Mouse (Mus musculus): ENCODE measurements around the gene Anks1. TPM values are rescaled to one million over a fixed set of nuclear protein-coding genes. Genes with fewer than 3 reads are reported as not detected.

Gene Anks1
- polyA plus RNA-seq, 1 experiment from 2014 or later = 7.7 TPM

- Histone ChIP-seq H3K4me1 (peaks cover 76% of the 10 kb centered on the region), H3K27ac (replicated peaks) (0 out of 2 replicates have a peak overlapping the region, but pooled peaks have one; percentile 15), H3K9ac (0 out of 2 replicates have a peak overlapping the region, but pooled peaks have one; percentile 28), H3K9me3 (no peaks in the 10 kb centered on the region), H3K4me2 (no peak overlapping the region), H3K4me3 (no peak overlapping the region), H3K36me3 (no peaks in the 10 kb centered on the region), H3K27me3 (replicated peaks) (no peaks in the 10 kb centered on the region)
- ATAC-seq (ENCODE audit: extremely low read depth, insufficient number of reproducible peaks, low FRiP score, low TSS enrichment) = no peak
- 64% methylated on average over 9 of the region's 9 CpGs for WGBS
These were observed 59.1 kb downstream of the Anks1 start for GRCm38 (mm10) chr17:27968033-27968750.

DNA sequence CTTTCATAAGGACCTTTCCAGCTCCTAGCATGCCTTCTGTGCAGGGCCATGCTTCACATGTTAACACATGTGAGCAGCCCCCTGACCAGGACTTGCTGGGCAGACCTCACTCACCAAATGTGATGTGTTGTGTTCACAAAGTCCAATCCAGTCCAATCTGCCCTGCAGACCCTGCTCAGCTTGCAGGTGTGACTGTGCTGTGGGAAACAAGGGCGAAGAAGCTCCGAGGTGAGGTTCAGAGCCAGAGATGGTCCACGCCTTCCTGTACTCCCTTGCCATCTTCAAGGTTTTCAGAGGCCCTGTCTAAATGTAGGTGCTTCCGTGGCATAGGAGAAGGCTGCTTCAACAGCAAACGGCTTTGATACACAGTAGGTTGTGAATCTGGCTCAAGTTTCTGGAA, 59.8 kb downstream of the Anks1 start:
- Histone ChIP-seq H3K9me3 (no peaks in the 10 kb centered on the region), H3K4me1 (peaks cover 76% of the 10 kb centered on the region), H3K27ac (replicated peaks) (no peak overlapping the region), H3K27me3 (replicated peaks) (no peaks in the 10 kb centered on the region), H3K4me3 (no peak overlapping the region), H3K9ac (no peak overlapping the region), H3K36me3 (no peaks in the 10 kb centered on the region), H3K4me2 (no peak overlapping the region)
- WGBS = 88% methylated on average over 5 of the region's 5 CpGs
- ATAC-seq (ENCODE audit: extremely low read depth, insufficient number of reproducible peaks, low FRiP score, low TSS enrichment) = no peak

GRCm38 (mm10) chr17:27969365-27969764, 60.3 kb downstream of the Anks1 start:
- no peaks in the 10 kb centered on the region for H3K9me3 ChIP-seq
- ATAC-seq (ENCODE audit: extremely low read depth, insufficient number of reproducible peaks, low FRiP score, low TSS enrichment) = no peak
- H3K4me1 ChIP-seq = peaks cover 78% of the 10 kb centered on the region
- H3K4me3 ChIP-seq = no peak overlapping the region
- H3K4me2 ChIP-seq = no peak overlapping the region
- H3K27me3 ChIP-seq (replicated peaks) = no peaks in the 10 kb centered on the region
- no peaks in the 10 kb centered on the region for H3K36me3 ChIP-seq
- 67% methylated on average over 8 of the region's 8 CpGs for WGBS
- no peak overlapping the region for H3K9ac ChIP-seq
- peak overlapping the region; percentile 62 for H3K27ac ChIP-seq (replicated peaks)

- Histone ChIP-seq H3K9me3 (no peaks in the 10 kb centered on the region), H3K9ac (no peak overlapping the region), H3K27ac (replicated peaks) (peak overlapping the region; percentile 62), H3K36me3 (peaks cover 2% of the 10 kb centered on the region; the same call in 1 of the 2 replicates), H3K4me3 (no peak overlapping the region), H3K27me3 (replicated peaks) (no peaks in the 10 kb centered on the region), H3K4me1 (peaks cover 80% of the 10 kb centered on the region), H3K4me2 (no peak overlapping the region)
- 71% methylated on average over 5 of the region's 5 CpGs for WGBS
- no peak for ATAC-seq (ENCODE audit: extremely low read depth, insufficient number of reproducible peaks, low FRiP score, low TSS enrichment)
These were observed 60.8 kb downstream of the Anks1 start for GRCm38 (mm10) chr17:27969896-27970295.

GRCm38 (mm10) chr17:27970305-27970704, 61.2 kb downstream of the Anks1 start:
- WGBS = 57% methylated on average over 5 of the region's 5 CpGs
- peaks cover 6% of the 10 kb centered on the region; the same call in 1 of the 2 replicates for H3K36me3 ChIP-seq
- no peaks in the 10 kb centered on the region for H3K27me3 ChIP-seq (replicated peaks)
- peaks cover 80% of the 10 kb centered on the region for H3K4me1 ChIP-seq
- peak overlapping the region; percentile 62 for H3K27ac ChIP-seq (replicated peaks)
- no peak overlapping the region for H3K4me2 ChIP-seq
- H3K9me3 ChIP-seq = no peaks in the 10 kb centered on the region
- H3K4me3 ChIP-seq = no peak overlapping the region
- ATAC-seq (ENCODE audit: extremely low read depth, insufficient number of reproducible peaks, low FRiP score, low TSS enrichment) = no peak
- H3K9ac ChIP-seq = no peak overlapping the region

DNA sequence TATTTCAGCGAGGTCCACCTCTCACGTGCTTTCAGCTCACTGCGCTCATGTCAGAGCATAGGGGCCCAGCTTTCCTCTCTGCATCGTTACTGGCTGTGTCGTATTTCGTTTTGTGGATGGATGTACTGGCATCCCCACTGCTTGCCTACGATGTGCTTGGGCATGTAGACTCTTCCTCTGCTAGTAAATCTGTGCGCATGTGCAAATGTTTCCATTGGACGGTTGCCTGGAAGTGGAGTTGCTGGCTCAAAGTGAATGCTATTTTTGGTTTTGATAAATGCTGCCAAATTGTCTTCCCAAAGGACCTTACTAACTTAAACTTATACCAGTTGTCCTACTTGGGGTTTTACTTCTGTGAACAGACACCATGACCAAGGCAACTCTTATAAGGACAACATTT, 62.4 kb downstream of the Anks1 start:
- peak overlapping the region; percentile 73 for H3K27ac ChIP-seq (replicated peaks)
- H3K4me3 ChIP-seq = no peak overlapping the region
- H3K9ac ChIP-seq = no peak overlapping the region
- H3K4me2 ChIP-seq = no peak overlapping the region
- peaks cover 76% of the 10 kb centered on the region for H3K4me1 ChIP-seq
- H3K9me3 ChIP-seq = no peaks in the 10 kb centered on the region
- H3K36me3 ChIP-seq = peaks cover 12% of the 10 kb centered on the region
- ATAC-seq (ENCODE audit: extremely low read depth, insufficient number of reproducible peaks, low FRiP score, low TSS enrichment) = no peak
- 71% methylated on average over 9 of the region's 9 CpGs for WGBS
- H3K27me3 ChIP-seq (replicated peaks) = no peaks in the 10 kb centered on the region

GRCm38 (mm10) chr17:27973337-27973736, 64.2 kb downstream of the Anks1 start:
- Histone ChIP-seq H3K4me1 (peaks cover 62% of the 10 kb centered on the region), H3K4me2 (no peak overlapping the region), H3K4me3 (no peak overlapping the region), H3K27ac (replicated peaks) (peak overlapping the region; percentile 58), H3K9me3 (no peaks in the 10 kb centered on the region), H3K27me3 (replicated peaks) (no peaks in the 10 kb centered on the region), H3K9ac (no peak overlapping the region), H3K36me3 (peaks cover 31% of the 10 kb centered on the region)
- 39% methylated on average over 4 of the region's 4 CpGs for WGBS
- no peak; the same call in 1 of the 2 replicates for ATAC-seq (ENCODE audit: extremely low read depth, insufficient number of reproducible peaks, low FRiP score, low TSS enrichment)

DNA sequence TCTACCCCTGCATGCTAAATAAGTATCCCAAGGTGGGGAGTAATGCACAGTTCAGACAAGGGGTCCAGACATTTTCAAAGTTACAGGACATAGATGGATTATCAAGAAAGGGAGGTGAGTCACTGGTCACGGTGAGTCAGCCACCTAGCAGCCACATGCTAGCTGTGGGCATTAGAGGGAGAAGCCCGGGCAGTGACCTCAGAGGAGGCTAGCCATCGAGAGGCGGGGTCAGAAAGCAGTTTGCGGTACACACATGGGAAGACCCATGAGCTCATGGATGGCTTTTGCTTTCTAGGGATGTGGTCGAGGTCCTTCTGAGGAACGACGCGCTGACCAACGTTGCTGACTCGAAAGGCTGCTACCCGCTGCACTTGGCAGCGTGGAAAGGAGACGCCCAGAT, 67.2 kb downstream of the Anks1 start:
- H3K9me3 ChIP-seq = no peaks in the 10 kb centered on the region
- no peak overlapping the region for H3K4me2 ChIP-seq
- H3K9ac ChIP-seq = no peak overlapping the region
- 89% methylated on average over 14 of the region's 14 CpGs for WGBS
- ATAC-seq (ENCODE audit: extremely low read depth, insufficient number of reproducible peaks, low FRiP score, low TSS enrichment) = no peak
- H3K4me1 ChIP-seq = peaks cover 33% of the 10 kb centered on the region
- no peaks in the 10 kb centered on the region for H3K27me3 ChIP-seq (replicated peaks)
- H3K27ac ChIP-seq (replicated peaks) = no peak overlapping the region
- H3K36me3 ChIP-seq = peaks cover 42% of the 10 kb centered on the region
- no peak overlapping the region for H3K4me3 ChIP-seq

- H3K27me3 ChIP-seq (replicated peaks) = no peaks in the 10 kb centered on the region
- H3K9me3 ChIP-seq = no peaks in the 10 kb centered on the region
- no peak overlapping the region for H3K9ac ChIP-seq
- H3K4me3 ChIP-seq = no peak overlapping the region
- no peak overlapping the region for H3K4me2 ChIP-seq
- WGBS = 83% methylated on average over 3 of the region's 3 CpGs
- peaks cover 28% of the 10 kb centered on the region for H3K4me1 ChIP-seq
- no peak overlapping the region for H3K27ac ChIP-seq (replicated peaks)
- ATAC-seq (ENCODE audit: extremely low read depth, insufficient number of reproducible peaks, low FRiP score, low TSS enrichment) = no peak
- H3K36me3 ChIP-seq = peaks cover 42% of the 10 kb centered on the region
These were observed 68.0 kb downstream of the Anks1 start for GRCm38 (mm10) chr17:27977008-27977636.

GRCm38 (mm10) chr17:27980391-27980955, 71.4 kb downstream of the Anks1 start:
- 97% methylated on average over 3 of the region's 3 CpGs for WGBS
- Histone ChIP-seq H3K4me1 (peaks cover 4% of the 10 kb centered on the region; the same call in 1 of the 2 replicates), H3K27me3 (replicated peaks) (no peaks in the 10 kb centered on the region), H3K36me3 (peaks cover 43% of the 10 kb centered on the region), H3K9me3 (no peaks in the 10 kb centered on the region), H3K4me3 (no peak overlapping the region), H3K4me2 (no peak overlapping the region), H3K9ac (no peak overlapping the region), H3K27ac (replicated peaks) (no peak overlapping the region)
- no peak for ATAC-seq (ENCODE audit: extremely low read depth, insufficient number of reproducible peaks, low FRiP score, low TSS enrichment)

DNA sequence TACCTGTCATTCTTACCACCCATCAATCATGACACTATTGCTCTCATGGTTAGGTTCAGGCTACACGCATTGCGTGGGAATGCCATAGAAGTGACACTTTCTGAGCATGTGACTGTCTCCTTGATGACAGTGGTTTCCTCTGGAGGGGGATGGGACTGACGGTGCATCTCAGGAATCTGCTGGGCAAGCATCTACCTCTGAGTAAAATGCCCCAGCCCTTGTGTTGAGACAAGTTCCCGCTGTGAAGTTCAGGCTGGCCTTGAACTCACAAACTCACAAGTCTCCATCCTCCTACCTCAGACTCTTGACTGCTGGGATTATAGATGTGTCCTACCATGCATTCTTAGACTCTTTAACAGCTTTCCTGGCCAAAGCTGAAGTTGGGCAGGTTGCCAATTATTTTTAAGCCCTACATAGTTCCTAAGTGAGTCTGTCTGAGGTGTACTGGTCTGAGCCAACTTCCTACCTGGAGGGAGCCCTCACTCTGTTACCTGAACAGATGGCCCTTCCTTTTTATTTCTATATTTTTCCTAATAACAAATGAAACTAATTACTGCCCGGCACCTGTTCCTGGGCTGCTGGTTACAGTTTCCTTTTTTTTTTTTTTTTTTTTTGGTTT, 72.5 kb downstream of the Anks1 start:
- Histone ChIP-seq H3K36me3 (peaks cover 48% of the 10 kb centered on the region), H3K4me1 (peaks cover 4% of the 10 kb centered on the region; the same call in 1 of the 2 replicates), H3K4me3 (no peak overlapping the region), H3K27ac (replicated peaks) (no peak overlapping the region), H3K9me3 (no peaks in the 10 kb centered on the region), H3K9ac (no peak overlapping the region), H3K4me2 (no peak overlapping the region), H3K27me3 (replicated peaks) (no peaks in the 10 kb centered on the region)
- ATAC-seq (ENCODE audit: extremely low read depth, insufficient number of reproducible peaks, low FRiP score, low TSS enrichment) = no peak
- 82% methylated on average over 5 of the region's 5 CpGs for WGBS
